Mouse (Mus musculus): ENCODE measurements at regions not wholly inside any gene's neighbourhood (a gene's known extent, or its start where the extent isn't known, plus 50 kb on each side); places are given as distances from the start of the nearest gene placed in this dataset.

GRCm38 (mm10) chr3:54487844-54488243, 126.9 kb downstream of the Postn start:
- TF ChIP-seq POLR2A (IDR thresholded peaks at IDR 0.05; ENCODE audit: low read depth, low read length): no peak
- TF ChIP-seq CTCF (IDR thresholded peaks at IDR 0.05; ENCODE audit: borderline replicate concordance, insufficient read depth, low read length): no peak
- peaks cover 9% of the 10 kb centered on the region for H3K4me1 ChIP-seq (ENCODE audit: control insufficient read depth, insufficient read depth, low read length)
- H3K27ac ChIP-seq (ENCODE audit: insufficient read depth, low read length): no peak overlapping the region
- no peak overlapping the region for H3K4me3 ChIP-seq (ENCODE audit: insufficient read depth, low read length)

- peaks cover 9% of the 10 kb centered on the region for H3K4me1 ChIP-seq (ENCODE audit: control insufficient read depth, insufficient read depth, low read length)
- H3K4me3 ChIP-seq (ENCODE audit: insufficient read depth, low read length): no peak overlapping the region
- peak overlapping the region; percentile 92 for H3K27ac ChIP-seq (ENCODE audit: insufficient read depth, low read length)
- TF ChIP-seq CTCF (IDR thresholded peaks at IDR 0.05; ENCODE audit: borderline replicate concordance, insufficient read depth, low read length): no peak
- no peak for TF ChIP-seq POLR2A (IDR thresholded peaks at IDR 0.05; ENCODE audit: low read depth, low read length)
These were observed 129.5 kb downstream of the Postn start for GRCm38 (mm10) chr3:54490249-54490900.

- no peak overlapping the region for H3K4me3 ChIP-seq (ENCODE audit: insufficient read depth, low read length)
- peaks cover 9% of the 10 kb centered on the region for H3K4me1 ChIP-seq (ENCODE audit: control insufficient read depth, insufficient read depth, low read length)
- TF ChIP-seq POLR2A (IDR thresholded peaks at IDR 0.05; ENCODE audit: low read depth, low read length): no peak
- no peak for TF ChIP-seq CTCF (IDR thresholded peaks at IDR 0.05; ENCODE audit: borderline replicate concordance, insufficient read depth, low read length)
- H3K27ac ChIP-seq (ENCODE audit: insufficient read depth, low read length): no peak overlapping the region
These were observed 132.7 kb downstream of the Postn start for GRCm38 (mm10) chr3:54493567-54493966.

DNA sequence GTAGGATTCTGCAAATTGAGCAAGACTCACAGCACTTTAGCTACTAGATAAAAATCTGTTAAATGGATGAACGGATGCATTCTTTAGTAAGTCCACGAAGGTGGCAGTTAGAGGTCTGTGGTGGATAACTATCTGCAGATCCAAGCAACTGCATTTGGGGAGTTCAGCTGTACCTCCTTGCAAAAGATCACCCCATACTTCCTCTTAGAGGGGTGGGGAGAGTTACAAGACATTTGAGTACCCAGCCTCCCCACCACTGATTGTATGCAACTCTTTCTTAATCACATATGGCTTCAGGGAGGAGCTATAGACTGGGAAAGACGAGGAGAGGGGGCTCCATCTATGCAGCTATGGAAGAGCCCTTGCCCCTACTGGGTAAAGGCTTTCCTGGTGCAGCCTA, 144.1 kb downstream of the Postn start:
- no peaks in the 10 kb centered on the region for H3K4me1 ChIP-seq (ENCODE audit: control insufficient read depth, insufficient read depth, low read length)
- no peak for TF ChIP-seq CTCF (IDR thresholded peaks at IDR 0.05; ENCODE audit: borderline replicate concordance, insufficient read depth, low read length)
- H3K27ac ChIP-seq (ENCODE audit: insufficient read depth, low read length): no peak overlapping the region
- H3K4me3 ChIP-seq (ENCODE audit: insufficient read depth, low read length): no peak overlapping the region

GRCm38 (mm10) chr3:54507575-54507974, 146.7 kb downstream of the Postn start:
- Histone ChIP-seq H3K4me3 (ENCODE audit: insufficient read depth, low read length) (no peak overlapping the region), H3K4me1 (ENCODE audit: control insufficient read depth, insufficient read depth, low read length) (no peaks in the 10 kb centered on the region), H3K27ac (ENCODE audit: insufficient read depth, low read length) (no peak overlapping the region)
- TF ChIP-seq CTCF (IDR thresholded peaks at IDR 0.05; ENCODE audit: borderline replicate concordance, insufficient read depth, low read length): no peak
- TF ChIP-seq POLR2A (IDR thresholded peaks at IDR 0.05; ENCODE audit: low read depth, low read length): no peak

DNA sequence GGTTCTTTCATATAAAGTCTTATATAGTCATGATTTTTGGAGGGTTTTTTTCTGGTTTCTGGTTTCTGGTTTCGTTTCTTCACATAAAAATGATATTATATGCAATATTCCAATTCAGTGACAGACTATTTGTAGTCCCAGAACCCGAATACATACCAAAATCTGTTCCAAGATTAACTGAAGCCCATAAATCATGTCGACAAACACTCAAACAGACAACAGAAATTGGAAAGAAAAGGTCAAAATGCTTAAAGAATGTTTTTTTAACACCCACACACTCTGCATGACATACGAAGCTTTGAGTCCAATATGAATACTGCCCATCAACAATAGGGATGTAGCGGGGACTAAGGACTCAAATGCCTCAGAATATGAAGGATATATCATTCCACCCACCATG, 148.0 kb downstream of the Postn start:
- H3K4me3 ChIP-seq (ENCODE audit: insufficient read depth, low read length): no peak overlapping the region
- TF ChIP-seq POLR2A (IDR thresholded peaks at IDR 0.05; ENCODE audit: low read depth, low read length) (no peak), CTCF (IDR thresholded peaks at IDR 0.05; ENCODE audit: borderline replicate concordance, insufficient read depth, low read length) (no peak)
- H3K27ac ChIP-seq (ENCODE audit: insufficient read depth, low read length): peak overlapping the region; percentile 89
- H3K4me1 ChIP-seq (ENCODE audit: control insufficient read depth, insufficient read depth, low read length): no peaks in the 10 kb centered on the region

- Histone ChIP-seq H3K4me3 (ENCODE audit: insufficient read depth, low read length) (no peak overlapping the region), H3K27ac (ENCODE audit: insufficient read depth, low read length) (no peak overlapping the region), H3K4me1 (ENCODE audit: control insufficient read depth, insufficient read depth, low read length) (no peaks in the 10 kb centered on the region)
- TF ChIP-seq CTCF (IDR thresholded peaks at IDR 0.05; ENCODE audit: borderline replicate concordance, insufficient read depth, low read length) (no peak), POLR2A (IDR thresholded peaks at IDR 0.05; ENCODE audit: low read depth, low read length) (no peak)
These were observed 156.3 kb downstream of the Postn start for GRCm38 (mm10) chr3:54517251-54517650.

GRCm38 (mm10) chr3:54522716-54523115, 161.8 kb downstream of the Postn start:
- TF ChIP-seq CTCF (IDR thresholded peaks at IDR 0.05; ENCODE audit: borderline replicate concordance, insufficient read depth, low read length) (no peak), POLR2A (IDR thresholded peaks at IDR 0.05; ENCODE audit: low read depth, low read length) (no peak)
- H3K4me1 ChIP-seq (ENCODE audit: control insufficient read depth, insufficient read depth, low read length): no peaks in the 10 kb centered on the region
- H3K4me3 ChIP-seq (ENCODE audit: insufficient read depth, low read length): no peak overlapping the region
- H3K27ac ChIP-seq (ENCODE audit: insufficient read depth, low read length): no peak overlapping the region

GRCm38 (mm10) chr3:54526618-54527017, 165.7 kb downstream of the Postn start:
- Histone ChIP-seq H3K4me3 (ENCODE audit: insufficient read depth, low read length) (no peak overlapping the region), H3K27ac (ENCODE audit: insufficient read depth, low read length) (no peak overlapping the region), H3K4me1 (ENCODE audit: control insufficient read depth, insufficient read depth, low read length) (no peaks in the 10 kb centered on the region)
- no peak for TF ChIP-seq POLR2A (IDR thresholded peaks at IDR 0.05; ENCODE audit: low read depth, low read length)
- no peak for TF ChIP-seq CTCF (IDR thresholded peaks at IDR 0.05; ENCODE audit: borderline replicate concordance, insufficient read depth, low read length)

DNA sequence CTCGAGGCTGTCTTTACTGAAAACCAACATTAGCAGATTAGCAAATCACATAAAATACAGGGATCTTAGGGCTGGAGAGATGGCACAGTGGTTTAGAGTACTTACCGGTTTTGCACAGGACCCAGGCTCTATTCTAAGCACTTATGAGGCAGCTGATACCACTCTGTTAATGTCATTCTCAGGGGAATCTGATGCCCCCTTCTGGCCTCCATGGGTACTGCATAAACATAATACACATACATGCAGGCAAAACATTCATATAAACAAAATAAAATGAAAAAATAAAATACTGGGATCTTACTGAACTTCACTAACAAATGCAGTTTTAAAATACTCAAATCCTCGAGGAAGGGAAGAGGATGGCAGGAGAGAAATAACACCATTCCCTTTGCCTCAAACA, 164.3 kb upstream of the Supt20 start:
- TF ChIP-seq CTCF (IDR thresholded peaks at IDR 0.05; ENCODE audit: borderline replicate concordance, insufficient read depth, low read length): no peak
- no peak for TF ChIP-seq POLR2A (IDR thresholded peaks at IDR 0.05; ENCODE audit: low read depth, low read length)
- Histone ChIP-seq H3K4me3 (ENCODE audit: insufficient read depth, low read length) (no peak overlapping the region), H3K4me1 (ENCODE audit: control insufficient read depth, insufficient read depth, low read length) (no peaks in the 10 kb centered on the region), H3K27ac (ENCODE audit: insufficient read depth, low read length) (no peak overlapping the region)

Measured in embryonic fibroblast, embryonic 13.5 days (primary cell).